8 mouse cellular contexts compared by ENCODE assay signal in genomic region chr13:77135621-77135981, GRCm38 (mm10). TPM values are rescaled to one million over a fixed set of nuclear protein-coding genes. Genes with fewer than 3 reads are reported as not detected.
DNase-seq lines count a peak whose midpoint lies in the region; ATAC-seq and TF ChIP-seq lines count a peak whose summit lies in the region.

No protein-coding gene starts in this region.

- peak overlapping the region; percentile 72 for H3K4me2 ChIP-seq in lung, embryonic 14.5 days
- H3K4me2 ChIP-seq in limb, embryonic 12.5 days: peak overlapping the region; percentile 65
- peak overlapping the region; percentile 65 for H3K4me2 ChIP-seq in neural tube, embryonic 15.5 days

- peak overlapping the region; percentile 96 for H3K9ac ChIP-seq in lung, embryonic 14.5 days
- peak overlapping the region; percentile 92 for H3K9ac ChIP-seq in limb, embryonic 12.5 days (replicated peaks)
- peak overlapping the region; percentile 53 for H3K9ac ChIP-seq in neural tube, embryonic 15.5 days (replicated peaks)

- no peaks in the 10 kb centered on the region for H3K36me3 ChIP-seq in lung, embryonic 14.5 days (ENCODE audit: insufficient read depth)
- no peaks in the 10 kb centered on the region for H3K36me3 ChIP-seq in limb, embryonic 12.5 days
- no peaks in the 10 kb centered on the region for H3K36me3 ChIP-seq in neural tube, embryonic 15.5 days

- WGBS in lung, embryonic 14.5 days: under 1% methylated on average over 11 of the region's 11 CpGs
- 2% methylated on average over 11 of the region's 11 CpGs for WGBS in limb, embryonic 12.5 days
- WGBS in neural tube, embryonic 15.5 days: 1% methylated on average over 11 of the region's 11 CpGs

- no peak for DNase-seq in lung, embryonic 14.5 days
- no peak for DNase-seq in lung, postnatal 14 days
- no peak for DNase-seq in right cerebral cortex, postnatal 36 days (ENCODE audit: low spot score in 2 of 2)
- DNase-seq in thymus, postnatal 14 days: no peak
- DNase-seq in adrenal gland, postnatal 10 days: no peak

- H3K4me3 ChIP-seq in lung, embryonic 14.5 days (ENCODE audit: low read depth, low read length): peak overlapping the region; percentile 98
- H3K4me3 ChIP-seq in embryonic fibroblast, embryonic 13.5 days (ENCODE audit: insufficient read depth, low read length): peak overlapping the region; percentile 62
- H3K4me3 ChIP-seq in limb, embryonic 12.5 days (replicated peaks): peak overlapping the region; percentile 94
- H3K4me3 ChIP-seq in neural tube, embryonic 15.5 days (replicated peaks): peak overlapping the region; percentile 89

- H3K9me3 ChIP-seq in lung, embryonic 14.5 days (ENCODE audit: low read depth, low read length): no peaks in the 10 kb centered on the region
- H3K9me3 ChIP-seq in limb, embryonic 12.5 days: no peaks in the 10 kb centered on the region
- H3K9me3 ChIP-seq in neural tube, embryonic 15.5 days (replicated peaks): no peaks in the 10 kb centered on the region

- H3K27me3 ChIP-seq in lung, embryonic 14.5 days (ENCODE audit: insufficient read depth, low read length): no peaks in the 10 kb centered on the region
- H3K27me3 ChIP-seq in limb, embryonic 12.5 days: no peaks in the 10 kb centered on the region
- H3K27me3 ChIP-seq in neural tube, embryonic 15.5 days (replicated peaks): no peaks in the 10 kb centered on the region

- peak overlapping the region; percentile 96 for H3K27ac ChIP-seq in lung, embryonic 14.5 days (ENCODE audit: low read depth)
- H3K27ac ChIP-seq in embryonic fibroblast, embryonic 13.5 days (ENCODE audit: insufficient read depth, low read length): no peak overlapping the region
- H3K27ac ChIP-seq in limb, embryonic 12.5 days: peak overlapping the region; percentile 97
- H3K27ac ChIP-seq in neural tube, embryonic 15.5 days (replicated peaks): peak overlapping the region; percentile 84

- peak; percentile 75 for ATAC-seq in lung, embryonic 14.5 days (ENCODE audit: insufficient read depth)
- ATAC-seq in limb, embryonic 12.5 days (ENCODE audit: insufficient number of reproducible peaks, insufficient read depth, low FRiP score, low TSS enrichment, low read depth): peak; percentile 61
- ATAC-seq in neural tube, embryonic 15.5 days (ENCODE audit: low FRiP score): peak; percentile 76

- TF ChIP-seq POLR2A in embryonic fibroblast, embryonic 13.5 days (IDR thresholded peaks at IDR 0.05; ENCODE audit: low read depth, low read length): no peak; the same call in 1 of the 2 replicates

- no peak for TF ChIP-seq CTCF in lung, embryonic 14.5 days (IDR thresholded peaks at IDR 0.05; ENCODE audit: low read depth)
- TF ChIP-seq CTCF in embryonic fibroblast, embryonic 13.5 days (IDR thresholded peaks at IDR 0.05; ENCODE audit: borderline replicate concordance, insufficient read depth, low read length): no peak

- H3K4me1 ChIP-seq in lung, embryonic 14.5 days (ENCODE audit: insufficient read depth): no peaks in the 10 kb centered on the region
- no peaks in the 10 kb centered on the region for H3K4me1 ChIP-seq in embryonic fibroblast, embryonic 13.5 days (ENCODE audit: control insufficient read depth, insufficient read depth, low read length)
- peaks cover 5% of the 10 kb centered on the region; the same call in 1 of the 2 replicates for H3K4me1 ChIP-seq in limb, embryonic 12.5 days (replicated peaks)
- H3K4me1 ChIP-seq in neural tube, embryonic 15.5 days: peaks cover 6% of the 10 kb centered on the region

RNA-seq across cellular contexts. Expression of gene 2210408I21Rik, which starts 0.3 kb away (rescaled TPM):
- 8.9 and 12.6 TPM in 2 replicates for polyA plus RNA-seq in lung, embryonic 14.5 days (2014; fragmentation: Nextera tagmentation; extraction: Ambion mirVana)
- 9.8 and 11.2 TPM in 2 replicates for polyA plus RNA-seq in embryonic fibroblast, embryonic 13.5 days (2011; ENCODE audit: insufficient read length, low read depth, missing spikeins)
- 11.7 and 12.0 TPM in 2 replicates for polyA plus RNA-seq in limb, embryonic 12.5 days (2016; fragmentation: Nextera tagmentation; extraction: Ambion mirVana)
- 10.6 and 12.2 TPM in 2 replicates for polyA plus RNA-seq in neural tube, embryonic 15.5 days (2015; fragmentation: Nextera tagmentation; extraction: Ambion mirVana)
- 1 to 10 TPM; 7.5 to 9.8 TPM for total RNA-seq in adrenal gland, postnatal 10 days (2021)

RNA-seq across cellular contexts. Expression of gene Slf1, which starts 0.3 kb away (rescaled TPM):
- 43.1 TPM in 2 replicates for polyA plus RNA-seq in lung, embryonic 14.5 days (2014; fragmentation: Nextera tagmentation; extraction: Ambion mirVana)
- polyA plus RNA-seq in embryonic fibroblast, embryonic 13.5 days (2011; ENCODE audit: insufficient read length, low read depth, missing spikeins): 10.2 and 15.7 TPM in 2 replicates
- polyA plus RNA-seq in limb, embryonic 12.5 days (2016; fragmentation: Nextera tagmentation; extraction: Ambion mirVana): 52.9 and 56.9 TPM in 2 replicates
- polyA plus RNA-seq in neural tube, embryonic 15.5 days (2015; fragmentation: Nextera tagmentation; extraction: Ambion mirVana): 28.9 and 31.0 TPM in 2 replicates
- 10 to 100 TPM; 12.2 to 17.6 TPM for total RNA-seq in adrenal gland, postnatal 10 days (2021)
